In the genomic region with DNA sequence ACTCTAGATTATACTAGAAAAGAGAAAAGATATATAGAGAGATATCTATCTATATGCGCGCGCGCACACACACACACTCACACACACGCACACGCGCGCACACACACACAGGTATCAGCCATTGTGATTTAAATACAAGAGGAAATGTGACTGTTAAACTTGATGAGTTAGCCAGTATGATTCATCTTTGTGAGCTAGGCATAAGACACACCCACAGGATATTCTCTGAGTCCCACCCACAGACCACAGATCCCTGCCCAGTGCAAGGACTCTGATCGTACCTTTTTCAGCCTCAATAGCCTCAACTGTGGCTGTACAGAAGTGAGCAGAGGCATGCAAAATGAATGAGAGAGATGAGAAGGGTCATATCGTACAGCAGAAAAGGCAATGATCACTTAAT, we compare ENCODE assay signal across 15 mouse cellular contexts. TPM values are rescaled to one million over a fixed set of nuclear protein-coding genes. Genes with fewer than 3 reads are reported as not detected.
A peak's percentile ranks its signal among the peaks of the same experiment; 100 is the strongest.
DNase-seq lines count a peak whose midpoint lies in the region; ATAC-seq and TF ChIP-seq lines count a peak whose summit lies in the region.
"Had no signal": no experiment of that assay in that cellular context is flagged by ENCODE, and none has a peak within 500 bp of the region (broad histone marks: within the 10 kb centered on the region; RNA-seq: fewer than 3 reads in every experiment).

No protein-coding gene starts in this region.

- 71% methylated on average over 10 of the region's 10 CpGs for WGBS in lung, adult 2 months
- 94% methylated on average over 10 of the region's 10 CpGs for WGBS in hindbrain, postnatal 0 days
- WGBS in hindbrain, embryonic 12.5 days, result 97% methylated on average over 10 of the region's 10 CpGs

- no peak for TF ChIP-seq POLR2A in lung, adult 2 months (IDR thresholded peaks at IDR 0.05; ENCODE audit: borderline replicate concordance, extremely low read depth, low read depth, low read length)

- no peak for TF ChIP-seq CTCF in lung, adult 2 months (IDR thresholded peaks at IDR 0.05; ENCODE audit: insufficient read depth, low read length)
- TF ChIP-seq CTCF in hindbrain, postnatal 0 days (IDR thresholded peaks at IDR 0.05; ENCODE audit: low read depth), result no peak

- H3K36me3 ChIP-seq in splenic B cell, adult 2 months (ENCODE audit: control insufficient read depth, insufficient read depth, low read length, poor library complexity, severe bottlenecking), result peaks cover 5% of the 10 kb centered on the region
- peaks cover 8% of the 10 kb centered on the region for H3K36me3 ChIP-seq in hindbrain, postnatal 0 days (ENCODE audit: insufficient read depth, low read length)
- peaks cover 21% of the 10 kb centered on the region for H3K36me3 ChIP-seq in hindbrain, embryonic 12.5 days

- no peak overlapping the region for H3K4me2 ChIP-seq in hindbrain, postnatal 0 days (ENCODE audit: low read depth, low read length)
- H3K4me2 ChIP-seq in hindbrain, embryonic 12.5 days (replicated peaks), result no peak overlapping the region

- H3K4me1 ChIP-seq in lung, adult 2 months (ENCODE audit: control insufficient read depth, insufficient read depth, low read length), result peaks cover 4% of the 10 kb centered on the region; the same call in 1 of the 2 replicates
- H3K4me1 ChIP-seq in hindbrain, postnatal 0 days (ENCODE audit: insufficient read depth, low read length), result no peaks in the 10 kb centered on the region
- no peaks in the 10 kb centered on the region for H3K4me1 ChIP-seq in hindbrain, embryonic 12.5 days

- peak; percentile 7 for DNase-seq in lung, postnatal 25 days (ENCODE audit: low spot score)
- no peak for DNase-seq in lung, adult 2 months
- peak; percentile 11 for DNase-seq in Muller cell, postnatal 12 days (ENCODE audit: inconsistent ontology term)
- peak; percentile 33 for DNase-seq in splenic B cell, adult 2 months (ENCODE audit: low read depth, low spot score)
- DNase-seq in hindbrain, postnatal 0 days (ENCODE audit: low spot score), result no peak
- DNase-seq: adrenal gland, adult 8-10 months; forebrain, postnatal 0 days; gastrocnemius, postnatal 25 days; kidney, adult 18-20 months; thymus, adult 18-20 months had no signal

- no peak overlapping the region for H3K4me3 ChIP-seq in lung, adult 2 months (replicated peaks; ENCODE audit: extremely low read depth, low read depth, low read length)
- H3K4me3 ChIP-seq in hindbrain, postnatal 0 days (ENCODE audit: low read length), result no peak overlapping the region
- no peak overlapping the region for H3K4me3 ChIP-seq in hindbrain, embryonic 12.5 days
- H3K4me3 ChIP-seq: layer of hippocampus, adult 2 months had no signal

- H3K9ac ChIP-seq in hindbrain, postnatal 0 days (replicated peaks; ENCODE audit: low read length), result no peak overlapping the region
- no peak overlapping the region for H3K9ac ChIP-seq in hindbrain, embryonic 12.5 days
- H3K9ac ChIP-seq: forebrain, postnatal 0 days had no signal

- no peaks in the 10 kb centered on the region for H3K27me3 ChIP-seq in splenic B cell, adult 2 months (ENCODE audit: control insufficient read depth, insufficient read depth, low read length, poor library complexity, severe bottlenecking)
- H3K27me3 ChIP-seq in hindbrain, postnatal 0 days (ENCODE audit: insufficient read depth, low read length), result no peaks in the 10 kb centered on the region
- H3K27me3 ChIP-seq in hindbrain, embryonic 12.5 days, result no peaks in the 10 kb centered on the region

- no peaks in the 10 kb centered on the region for H3K9me3 ChIP-seq in hindbrain, postnatal 0 days (ENCODE audit: low read length)
- H3K9me3 ChIP-seq in hindbrain, embryonic 12.5 days (replicated peaks), result no peaks in the 10 kb centered on the region

- ATAC-seq in hematopoietic stem cell, adult 5-6 weeks (replicated peaks in 1 of 2; ENCODE audit: insufficient read depth in 1 of 2, low FRiP score in 2 of 2, low TSS enrichment in 1 of 2, low read depth in 1 of 2, poor library complexity in 2 of 2, severe bottlenecking in 2 of 2), result peak; percentile 66 to 73
- no peak for ATAC-seq in hindbrain, postnatal 0 days
- ATAC-seq in hindbrain, embryonic 12.5 days (ENCODE audit: low FRiP score), result no peak
- ATAC-seq: forebrain, postnatal 0 days had no signal

- H3K27ac ChIP-seq in hindbrain, postnatal 0 days, result no peak overlapping the region
- H3K27ac ChIP-seq in hindbrain, embryonic 12.5 days, result no peak overlapping the region
- H3K27ac ChIP-seq: layer of hippocampus, adult 2 months had no signal

RNA-seq across cellular contexts. Expression of a gene that starts 6.3 kb away (rescaled TPM):
- 0.42 and 2.6 TPM in 2 replicates for polyA plus RNA-seq in lung, adult 2 months (2012; rRNA removed)
- total RNA-seq in hematopoietic stem cell, adult 5-6 weeks (2017), result 1.4 TPM in 1 of 2 replicates, not detected in the other
- 0.11 and 0.26 TPM in 2 replicates for total RNA-seq in hindbrain, postnatal 0 days (2014; rRNA removed)
- 0.08 and 0.19 TPM in 2 replicates for polyA plus RNA-seq in hindbrain, postnatal 0 days (2015; fragmentation: Nextera tagmentation; extraction: Ambion mirVana)
- 0.82 and 0.83 TPM in 2 replicates for polyA plus RNA-seq in hindbrain, embryonic 12.5 days (2016; fragmentation: Nextera tagmentation; extraction: Ambion mirVana)
- polyA plus RNA-seq: forebrain, postnatal 0 days had no signal

RNA-seq across cellular contexts. Expression of a gene that starts 23.0 kb away (rescaled TPM):
- polyA plus RNA-seq in lung, adult 2 months (2012; rRNA removed), result 83.1 and 88.9 TPM in 2 replicates
- 70.9 and 80.2 TPM in 2 replicates for total RNA-seq in hematopoietic stem cell, adult 5-6 weeks (2017)
- total RNA-seq in hindbrain, postnatal 0 days (2014; rRNA removed), result 36.5 and 38.4 TPM in 2 replicates
- 19.8 and 20.5 TPM in 2 replicates for polyA plus RNA-seq in hindbrain, postnatal 0 days (2015; fragmentation: Nextera tagmentation; extraction: Ambion mirVana)
- 19.9 TPM in 2 replicates for polyA plus RNA-seq in hindbrain, embryonic 12.5 days (2016; fragmentation: Nextera tagmentation; extraction: Ambion mirVana)

RNA-seq across cellular contexts. Expression of a gene that starts 43.4 kb away (rescaled TPM):
- 6.5 and 14.2 TPM in 2 replicates for polyA plus RNA-seq in lung, adult 2 months (2012; rRNA removed)
- 66.5 and 74.9 TPM in 2 replicates for total RNA-seq in hematopoietic stem cell, adult 5-6 weeks (2017)
- total RNA-seq in hindbrain, postnatal 0 days (2014; rRNA removed), result 110 and 130 TPM in 2 replicates
- polyA plus RNA-seq in hindbrain, postnatal 0 days (2015; fragmentation: Nextera tagmentation; extraction: Ambion mirVana), result 94.7 and 97.5 TPM in 2 replicates
- polyA plus RNA-seq in hindbrain, embryonic 12.5 days (2016; fragmentation: Nextera tagmentation; extraction: Ambion mirVana), result 69.4 and 74.0 TPM in 2 replicates

RNA-seq across cellular contexts. Expression of a gene that starts 50.9 kb away (rescaled TPM):
- polyA plus RNA-seq in lung, adult 2 months (2012; rRNA removed), result 1.4 and 1.7 TPM in 2 replicates
- 1.0 TPM in 1 of 2 replicates, not detected in the other for total RNA-seq in hematopoietic stem cell, adult 5-6 weeks (2017)
- 0.11 and 0.31 TPM in 2 replicates for total RNA-seq in hindbrain, postnatal 0 days (2014; rRNA removed)
- polyA plus RNA-seq in hindbrain, postnatal 0 days (2015; fragmentation: Nextera tagmentation; extraction: Ambion mirVana), result 1.8 and 2.2 TPM in 2 replicates
- 0.73 and 2.3 TPM in 2 replicates for polyA plus RNA-seq in hindbrain, embryonic 12.5 days (2016; fragmentation: Nextera tagmentation; extraction: Ambion mirVana)
- polyA plus RNA-seq: liver, adult 2 months; spleen, adult 2 months had no signal

Comparison
In these comparisons a context has a peak if more than half of its experiments do, and no peak if none do; other contexts are left out.
1. DNase-seq: peak in lung, postnatal 25 days (single experiment), Muller cell, postnatal 12 days (single experiment) and splenic B cell, adult 2 months (single experiment); none in lung, adult 2 months (single experiment) and hindbrain, postnatal 0 days (single experiment).
2. ATAC-seq: peak in hematopoietic stem cell, adult 5-6 weeks (2 of 2); none in hindbrain, postnatal 0 days (single experiment) and hindbrain, embryonic 12.5 days (single experiment).